In genomic region chr8:11703789-11704188, GRCm38 (mm10) we compare ENCODE assay signal across 29 mouse cellular contexts. TPM values are rescaled to one million over a fixed set of nuclear protein-coding genes. Genes with fewer than 3 reads are reported as not detected.
"Had no signal": no experiment of that assay in that cellular context is flagged by ENCODE, and none has a peak within 500 bp of the region (broad histone marks: within the 10 kb centered on the region; RNA-seq: fewer than 3 reads in every experiment).

No protein-coding gene starts in this region.

- H3K9ac ChIP-seq: liver, embryonic 15.5 days; liver, postnatal 0 days; lung, embryonic 15.5 days; midbrain, embryonic 12.5 days; neural tube, embryonic 13.5 days; neural tube, embryonic 15.5 days had no signal

- H3K4me3 ChIP-seq: liver, embryonic 15.5 days; lung, embryonic 15.5 days; midbrain, embryonic 12.5 days; myocyte; neural tube, embryonic 13.5 days; neural tube, embryonic 15.5 days had no signal

- DNase-seq: liver, postnatal 0 days; lung, adult 2 months; lung, postnatal 14 days; lung, postnatal 36 days; midbrain, embryonic 14.5 days; retina, postnatal 1 day; right cerebral cortex, adult 18-20 months; right cerebral cortex, postnatal 25 days; right cerebral cortex, postnatal 4 days; spleen, adult 18-20 months; thymus, adult 18-20 months; thymus, postnatal 14 days; thymus, postnatal 4 days had no signal

- H3K27me3 ChIP-seq: neural tube, embryonic 15.5 days had no signal

- H3K27ac ChIP-seq: liver, embryonic 15.5 days; lung, embryonic 15.5 days; midbrain, embryonic 12.5 days; neural tube, embryonic 13.5 days; neural tube, embryonic 15.5 days had no signal

- H3K9me3 ChIP-seq: liver, embryonic 15.5 days; lung, embryonic 15.5 days; midbrain, embryonic 12.5 days; neural tube, embryonic 13.5 days; neural tube, embryonic 15.5 days had no signal

- H3K4me1 ChIP-seq: lung, embryonic 15.5 days; midbrain, embryonic 12.5 days had no signal

- H3K36me3 ChIP-seq: liver, embryonic 15.5 days; lung, embryonic 15.5 days; midbrain, embryonic 12.5 days; neural tube, embryonic 13.5 days; neural tube, embryonic 15.5 days had no signal

RNA-seq across cellular contexts. Expression of gene 1700016D06Rik, which starts 2.9 kb away (rescaled TPM):
- total RNA-seq: megakaryocyte, adult 5-6 weeks; megakaryocyte-erythroid progenitor cell, adult 5-6 weeks had no signal
- polyA plus RNA-seq: liver, embryonic 15.5 days; liver, postnatal 0 days; lung, adult 2 months; lung, embryonic 15.5 days; lung, postnatal 0 days; midbrain, embryonic 14.5 days; midbrain, embryonic 16.5 days; neural tube, embryonic 11.5 days; neural tube, embryonic 13.5 days; neural tube, embryonic 15.5 days; small intestine, adult 2 months; stomach, embryonic 14.5 days; stomach, embryonic 16.5 days; thymus, postnatal 0 days; urinary bladder, adult 2 months had no signal
